Mouse (Mus musculus): ENCODE data around the gene B430218F22Rik. TPM values are rescaled to one million over a fixed set of nuclear protein-coding genes. Genes with fewer than 3 reads are reported as not detected.

The B430218F22Rik gene
- 0.69 and 0.89 TPM in 2 replicates for polyA plus RNA-seq (2021; fragmentation: Nextera tagmentation)
- long read RNA-seq, experiment 1: 0 reads
- long read RNA-seq, experiment 2, partial matches to known transcripts: 0 of 1 reads
- long read RNA-seq, experiment 2, other reads (novel, unspliced or antisense): 0 of 1 reads

DNA sequence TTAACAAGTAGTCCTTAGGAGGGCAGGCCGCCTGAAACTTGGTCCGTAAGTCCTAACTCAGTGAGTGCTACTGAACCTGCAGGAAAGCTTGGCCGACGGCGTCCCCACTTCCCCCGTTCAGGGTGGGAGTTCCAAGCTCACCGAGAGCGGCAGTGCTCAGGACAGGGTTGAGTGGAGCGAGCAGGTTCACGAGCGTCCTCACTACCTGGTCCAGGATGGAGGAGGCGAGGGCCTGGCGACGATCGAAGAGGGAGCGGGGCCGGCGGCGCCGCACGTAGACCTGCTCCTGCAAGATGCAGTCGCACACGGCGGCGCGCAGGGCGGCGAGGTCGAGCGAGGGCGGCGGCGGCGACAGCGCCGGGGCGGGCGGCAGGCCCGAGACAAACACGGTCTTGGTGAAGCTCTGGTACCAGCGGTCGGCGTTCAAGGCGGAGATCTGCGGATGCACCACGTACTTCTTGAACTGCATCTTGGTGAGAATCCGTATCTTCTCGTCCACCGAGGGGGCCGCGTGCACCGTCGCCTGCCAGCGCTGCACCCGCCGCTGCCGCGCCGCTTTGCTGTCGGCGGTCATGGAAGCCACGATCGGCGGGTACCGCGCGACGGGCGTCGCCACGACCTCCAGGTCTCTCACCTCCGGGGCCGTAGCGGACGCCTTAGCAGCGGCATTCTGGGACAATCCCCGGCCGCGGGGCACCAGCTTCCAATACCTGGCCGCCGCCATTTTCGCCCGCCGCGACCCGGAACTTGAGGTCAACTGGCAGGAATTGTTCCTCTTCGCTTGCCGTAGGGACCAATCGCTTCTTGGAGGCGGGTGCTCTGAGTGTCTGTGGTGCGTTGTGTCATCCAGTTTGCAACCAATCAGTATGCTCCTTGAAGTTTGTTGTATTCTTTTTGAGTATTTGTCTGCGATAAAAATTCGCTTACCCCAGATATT lies at the start of gene B430218F22Rik, which contains the start of gene Mrps30:
B430218F22Rik (plus strand) TSS at position 120 of the 937 bp plus-strand sequence.
Mrps30 (minus strand) TSS at position 742 of the 937 bp plus-strand sequence.

Other genes with a start within 250 kb of the B430218F22Rik start
- 24.2 and 26.9 TPM in 2 replicates for gene Mrps30, start 622 bp downstream of the B430218F22Rik start, polyA plus RNA-seq (2021; fragmentation: Nextera tagmentation)